Mouse (Mus musculus) C2C12 (cell line): ENCODE data around the gene Mroh3. TPM values are rescaled to one million over a fixed set of nuclear protein-coding genes. Genes with fewer than 3 reads are reported as not detected.
A peak's percentile ranks its signal among the peaks of the same experiment; 100 is the strongest.

ENCODE experiments used
- H3K27me3 ChIP-seq: one replicate; pipeline ENCODE4 v1.6.1; 2011; ENCODE audit not compliant: control insufficient read depth, insufficient read depth, insufficient read length
- H3K36me3 ChIP-seq: one replicate; pipeline ENCODE4 v1.6.1; 2011; ENCODE audit not compliant: control insufficient read depth, insufficient read depth
- H3K4me3 ChIP-seq: one replicate; pipeline ENCODE4 v1.5.1; 2011; ENCODE audit warnings: mild to moderate bottlenecking, control low read depth; ENCODE audit not compliant: poor library complexity, insufficient read depth, severe bottlenecking
- H3K79me2 ChIP-seq: one replicate; pipeline ENCODE4 v1.6.1; 2011; ENCODE audit not compliant: control insufficient read depth, insufficient read depth
- H3K79me3 ChIP-seq: one replicate; pipeline ENCODE4 v1.6.1; 2011; ENCODE audit warnings: low read depth, control low read depth
- H3ac ChIP-seq: one replicate; pipeline ENCODE3; 2011; ENCODE audit warnings: low read depth; ENCODE audit not compliant: control insufficient read depth, insufficient read length
- CEBPB ChIP-seq: IDR thresholded peaks from one replicate; pipeline ENCODE4 v1.6.1; 2011; ENCODE audit warnings: low read depth, mild to moderate bottlenecking, control low read depth, moderate library complexity
- CTCF ChIP-seq: IDR thresholded peaks from one replicate; pipeline ENCODE4 v1.5.1; 2011; ENCODE audit not compliant: control insufficient read depth, insufficient read depth, insufficient read length
- FOSL1 ChIP-seq: IDR thresholded peaks from one replicate; pipeline ENCODE4 v1.8.0; 2011; ENCODE audit warnings: mild to moderate bottlenecking, low read length; ENCODE audit not compliant: poor library complexity, insufficient read depth, severe bottlenecking
- MAX ChIP-seq: IDR thresholded peaks from one replicate; pipeline ENCODE4 v1.6.1; 2011; ENCODE audit warnings: mild to moderate bottlenecking, control low read depth
- MYOD1 ChIP-seq: IDR thresholded peaks from one replicate; pipeline ENCODE4 v1.6.1; 2011; ENCODE audit warnings: low read depth; ENCODE audit not compliant: control insufficient read depth, insufficient read length
- MYOG ChIP-seq: IDR thresholded peaks from one replicate; pipeline ENCODE4 v1.6.1; 2011; ENCODE audit not compliant: control insufficient read depth, insufficient read length; ENCODE audit errors: extremely low read depth
- USF1 ChIP-seq: IDR thresholded peaks from one replicate; pipeline ENCODE4 v1.6.1; 2011; ENCODE audit warnings: low read depth, mild to moderate bottlenecking, control low read depth, moderate library complexity
- polyA plus RNA-seq: library from polyadenylated mRNA; unstranded; fragments of >200 nt; fragmentation: generic; extraction: Trizol; gene quantifications from one replicate; pipeline ENCODE4 v1.2.1, GENCODE M21; 2012; ENCODE audit warnings: missing spikeins

The Mroh3 gene
- polyA plus RNA-seq, 1 experiment = not detected

DNA sequence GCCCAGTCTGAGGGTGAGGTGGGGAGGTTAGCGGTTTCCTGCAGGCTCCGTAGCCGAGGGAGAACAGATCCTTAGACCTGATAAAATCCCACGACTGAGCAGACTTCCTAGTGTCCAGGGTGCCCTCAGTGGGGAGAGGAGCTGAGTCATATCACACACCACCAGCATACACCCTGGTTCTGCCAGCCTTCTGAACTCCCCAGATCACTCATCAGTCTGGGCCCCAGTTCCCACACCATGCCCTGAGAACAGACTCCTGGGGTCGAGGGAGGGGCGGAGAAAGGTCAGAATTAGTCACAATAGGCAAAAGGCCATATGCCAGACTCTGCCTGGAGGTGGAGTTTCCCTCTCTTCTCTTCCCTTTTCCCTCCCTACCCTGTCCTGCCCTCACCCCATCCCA lies 42.5 kb upstream of the Mroh3 start:
- no peaks in the 10 kb centered on the region for H3K79me3 ChIP-seq
- no peaks in the 10 kb centered on the region for H3K36me3 ChIP-seq
- H3K4me3 ChIP-seq = no peak overlapping the region
- no peaks in the 10 kb centered on the region for H3K27me3 ChIP-seq
- H3K79me2 ChIP-seq = no peaks in the 10 kb centered on the region
- TF ChIP-seq MAX (no peak), MYOD1 (peak; percentile 6)
- no peak overlapping the region for H3ac ChIP-seq

DNA sequence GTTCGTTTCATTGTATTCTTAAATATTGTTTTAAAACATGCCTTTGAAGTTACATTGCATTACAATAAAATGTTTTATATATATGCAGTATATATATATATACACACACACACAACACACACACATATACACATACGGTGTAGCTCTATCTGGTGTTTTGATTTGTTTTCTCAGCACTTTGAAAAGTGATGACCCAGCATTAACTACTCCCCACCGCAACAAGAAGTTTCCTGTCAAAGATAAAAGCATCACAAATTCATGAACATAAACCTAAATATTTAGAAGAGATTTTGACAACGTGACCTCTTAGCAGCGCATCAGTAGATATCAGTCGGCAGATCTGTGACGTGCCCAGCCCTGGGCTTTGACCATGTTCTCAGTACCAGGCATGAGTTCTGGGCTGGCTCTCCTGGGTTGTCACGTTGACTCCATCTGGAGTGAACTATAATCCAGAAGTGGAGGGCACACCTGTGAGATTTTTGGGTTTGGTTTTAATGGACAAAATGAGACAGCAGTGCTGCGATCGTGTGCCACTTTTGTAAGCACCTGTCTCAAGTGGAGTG lies 42.0 kb upstream of the Mroh3 start:
- Histone ChIP-seq H3K36me3 (no peaks in the 10 kb centered on the region), H3ac (no peak overlapping the region), H3K27me3 (no peaks in the 10 kb centered on the region), H3K79me2 (no peaks in the 10 kb centered on the region), H3K79me3 (no peaks in the 10 kb centered on the region), H3K4me3 (no peak overlapping the region)
- TF ChIP-seq USF1 (no peak), CTCF (no peak), CEBPB (no peak), MYOG (no peak), MYOD1 (no peak), FOSL1 (no peak), MAX (no peak)

DNA sequence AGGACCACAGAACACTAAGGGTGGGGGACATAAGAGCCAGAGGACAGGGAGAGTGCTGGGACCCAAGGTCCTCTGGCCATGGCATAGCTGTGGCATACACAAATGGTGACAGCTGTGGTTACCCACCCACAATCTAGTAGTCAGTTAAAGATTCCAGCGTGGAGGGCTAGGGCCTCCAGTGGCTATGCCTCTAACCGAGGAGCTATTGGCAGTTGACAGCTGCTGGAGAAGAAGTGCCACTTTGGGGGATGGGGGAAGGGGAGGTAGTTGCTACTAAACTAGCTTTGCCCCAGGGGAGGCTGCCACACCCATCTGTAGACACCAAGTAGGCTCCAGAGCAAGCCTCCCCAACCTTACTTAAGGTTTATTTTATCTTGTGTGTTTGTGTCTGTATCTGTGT lies 40.8 kb upstream of the Mroh3 start:
- H3K27me3 ChIP-seq = no peaks in the 10 kb centered on the region

DNA sequence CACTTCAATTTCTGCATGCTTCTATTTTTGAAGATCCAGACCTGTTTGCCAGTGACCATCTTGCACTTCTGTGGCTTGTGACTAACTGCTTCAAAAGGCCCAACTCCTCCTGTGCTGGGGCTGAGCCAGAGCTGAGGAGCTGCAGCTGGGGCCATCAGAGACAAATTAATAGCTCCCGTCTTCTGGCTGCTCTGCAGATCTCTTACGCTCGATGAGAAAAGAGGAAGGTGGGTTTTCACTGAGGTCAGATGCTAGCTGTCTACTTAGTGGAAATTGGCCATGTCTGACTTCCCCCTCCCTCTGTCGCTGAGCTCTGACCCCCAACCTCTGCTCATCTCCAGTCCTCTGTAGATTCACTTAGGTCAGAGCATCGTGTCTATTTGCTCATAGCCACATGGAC lies 37.0 kb upstream of the Mroh3 start:
- Histone ChIP-seq H3K4me3 (no peak overlapping the region), H3ac (no peak overlapping the region), H3K79me3 (no peaks in the 10 kb centered on the region), H3K27me3 (no peaks in the 10 kb centered on the region), H3K79me2 (no peaks in the 10 kb centered on the region), H3K36me3 (no peaks in the 10 kb centered on the region)
- TF ChIP-seq MYOD1 (no peak), CTCF (no peak), USF1 (no peak), MAX (no peak), MYOG (no peak), CEBPB (no peak), FOSL1 (no peak)

More for the DNA sequence above, 40.8 kb upstream of the Mroh3 start:
- H3K4me3 ChIP-seq = no peak overlapping the region
- no peak overlapping the region for H3ac ChIP-seq
- no peaks in the 10 kb centered on the region for H3K36me3 ChIP-seq
- no peaks in the 10 kb centered on the region for H3K79me3 ChIP-seq
- no peaks in the 10 kb centered on the region for H3K79me2 ChIP-seq
- TF ChIP-seq MAX (no peak), CTCF (no peak), USF1 (no peak), CEBPB (no peak), FOSL1 (no peak), MYOD1 (peak; percentile 84), MYOG (no peak)

DNA sequence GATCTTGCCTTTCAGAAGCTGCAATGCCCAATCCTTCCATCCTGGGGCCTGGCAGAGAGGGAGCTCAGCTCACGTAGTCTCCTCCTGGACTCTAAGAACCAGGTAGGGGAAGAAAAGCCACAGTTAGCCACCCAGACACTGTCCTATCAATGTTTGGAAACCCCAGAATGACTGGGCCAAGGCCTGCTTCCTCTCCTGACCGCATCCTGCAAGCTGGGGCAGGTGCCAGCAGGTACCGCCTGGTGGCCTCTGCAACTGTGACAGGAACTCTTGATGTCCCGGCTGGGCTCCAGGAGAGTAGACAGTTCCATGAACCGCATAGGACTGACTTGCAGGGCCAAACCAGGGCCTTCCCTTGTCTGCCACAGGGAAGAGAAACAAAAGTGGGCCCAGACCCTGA lies 34.8 kb upstream of the Mroh3 start:
- H3K4me3 ChIP-seq = no peak overlapping the region
- H3K79me2 ChIP-seq = no peaks in the 10 kb centered on the region
- H3K27me3 ChIP-seq = no peaks in the 10 kb centered on the region
- H3ac ChIP-seq = no peak overlapping the region
- no peaks in the 10 kb centered on the region for H3K36me3 ChIP-seq
- no peaks in the 10 kb centered on the region for H3K79me3 ChIP-seq
- TF ChIP-seq FOSL1 = no peak
- TF ChIP-seq MYOD1 = no peak
- no peak for TF ChIP-seq MYOG

DNA sequence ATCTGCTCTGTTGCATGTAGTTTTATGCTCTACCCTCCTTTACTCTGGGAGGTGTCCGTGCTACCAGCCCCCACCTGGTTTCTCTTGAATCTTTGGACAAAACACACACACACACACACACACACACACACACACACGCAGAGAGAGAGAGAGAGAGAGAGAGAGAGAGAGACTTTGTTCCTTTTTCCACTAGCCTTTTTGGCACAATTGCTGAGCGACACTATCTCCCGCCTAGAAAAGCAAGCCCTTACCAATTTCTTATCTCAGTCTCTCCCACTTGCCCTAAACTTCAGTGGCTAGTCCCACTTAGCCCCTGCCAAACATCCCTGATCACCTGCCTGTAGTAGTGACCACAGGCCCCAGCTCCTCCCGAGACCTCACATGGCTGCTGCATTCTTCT lies 31.8 kb upstream of the Mroh3 start:
- H3K79me3 ChIP-seq = no peaks in the 10 kb centered on the region
- H3K27me3 ChIP-seq = no peaks in the 10 kb centered on the region
- H3K79me2 ChIP-seq = no peaks in the 10 kb centered on the region
- H3K36me3 ChIP-seq = no peaks in the 10 kb centered on the region
- H3K4me3 ChIP-seq = no peak overlapping the region
- TF ChIP-seq MAX (no peak), MYOG (no peak), CTCF (no peak), MYOD1 (no peak), CEBPB (no peak), USF1 (no peak), FOSL1 (no peak)
- H3ac ChIP-seq = no peak overlapping the region
